Mouse (Mus musculus): ENCODE results near the gene Spag17. TPM values are rescaled to one million over a fixed set of nuclear protein-coding genes. Genes with fewer than 3 reads are reported as not detected.

Spag17 gene
- polyA plus RNA-seq, 1 experiment from 2014 or later, result 0.41 TPM

- Histone ChIP-seq H3K36me3 (no peaks in the 10 kb centered on the region), H3K4me2 (replicated peaks) (no peak overlapping the region), H3K27ac (no peak overlapping the region), H3K9me3 (no peaks in the 10 kb centered on the region), H3K4me3 (replicated peaks) (no peak overlapping the region), H3K4me1 (replicated peaks) (no peaks in the 10 kb centered on the region), H3K9ac (no peak overlapping the region), H3K27me3 (replicated peaks) (no peaks in the 10 kb centered on the region)
- ATAC-seq, result no peak
- 79% methylated on average over 2 of the region's 2 CpGs for WGBS
Observed at GRCm38 (mm10) chr3:100118681-100119080, 233.5 kb downstream of the Spag17 start.

- H3K27ac ChIP-seq, result no peak overlapping the region
Observed at GRCm38 (mm10) chr3:100121961-100122360, 236.8 kb downstream of the Spag17 start.

GRCm38 (mm10) chr3:100122445-100122844 lies 237.2 kb downstream of the Spag17 start:
- no peak overlapping the region for H3K27ac ChIP-seq
- no peaks in the 10 kb centered on the region for H3K4me1 ChIP-seq (replicated peaks)
- no peak overlapping the region for H3K9ac ChIP-seq
- no peak overlapping the region for H3K4me2 ChIP-seq (replicated peaks)
- 39% methylated on average over 1 of the region's 1 CpGs for WGBS
- peak; percentile 36; the same call in 1 of the 2 replicates for ATAC-seq
- no peaks in the 10 kb centered on the region for H3K9me3 ChIP-seq
- H3K4me3 ChIP-seq (replicated peaks), result no peak overlapping the region
- no peaks in the 10 kb centered on the region for H3K36me3 ChIP-seq
- H3K27me3 ChIP-seq (replicated peaks), result no peaks in the 10 kb centered on the region

More at GRCm38 (mm10) chr3:100121961-100122360, 236.8 kb downstream of the Spag17 start:
- 34% methylated on average over 2 of the region's 2 CpGs for WGBS
- Histone ChIP-seq H3K27me3 (replicated peaks) (no peaks in the 10 kb centered on the region), H3K9me3 (no peaks in the 10 kb centered on the region), H3K36me3 (no peaks in the 10 kb centered on the region), H3K9ac (no peak overlapping the region), H3K4me2 (replicated peaks) (no peak overlapping the region), H3K4me3 (replicated peaks) (no peak overlapping the region), H3K4me1 (replicated peaks) (no peaks in the 10 kb centered on the region)
- peak; percentile 34; the same call in 1 of the 2 replicates for ATAC-seq

GRCm38 (mm10) chr3:100160682-100161445 lies 275.7 kb downstream of the Spag17 start:
- no peak for ATAC-seq
- 0 out of 2 replicates have a peak, but pooled peaks cover 3% of the 10 kb centered on the region for H3K4me1 ChIP-seq (replicated peaks)
- WGBS, result 85% methylated on average over 15 of the region's 15 CpGs
- no peaks in the 10 kb centered on the region for H3K9me3 ChIP-seq
- peaks cover 21% of the 10 kb centered on the region for H3K36me3 ChIP-seq
- peak overlapping the region; percentile 77; the same call in 1 of the 2 replicates for H3K9ac ChIP-seq
- H3K4me3 ChIP-seq (replicated peaks), result peak overlapping the region; percentile 54
- no peaks in the 10 kb centered on the region for H3K27me3 ChIP-seq (replicated peaks)
- no peak overlapping the region for H3K27ac ChIP-seq
- peak overlapping the region; percentile 67 for H3K4me2 ChIP-seq (replicated peaks)

- no peaks in the 10 kb centered on the region for H3K9me3 ChIP-seq
- ATAC-seq, result 0 out of 2 replicates have a peak, but pooled peaks have one; percentile 1
Observed at GRCm38 (mm10) chr3:100161665-100162314, 276.6 kb downstream of the Spag17 start.

GRCm38 (mm10) chr3:100162315-100163105 lies 277.3 kb downstream of the Spag17 start, which contains the start of the genes Gdap2 and Wdr3:
Gene Gdap2, plus strand, starts transcription at chr3:100162381.
Gene Wdr3, minus strand, starts transcription at chr3:100162407.
- Histone ChIP-seq H3K4me2 (replicated peaks) (peak within 1 kb of the TSS; percentile 84), H3K36me3 (peaks cover 10% of the 10 kb centered on the region), H3K27ac (peak within 1 kb of the TSS; percentile 79), H3K9me3 (no peaks in the 10 kb centered on the region), H3K4me1 (replicated peaks) (0 out of 2 replicates have a peak, but pooled peaks cover 3% of the 10 kb centered on the region), H3K9ac (peak within 1 kb of the TSS; percentile 77), H3K4me3 (replicated peaks) (peak within 1 kb of the TSS; percentile 54), H3K27me3 (replicated peaks) (no peaks in the 10 kb centered on the region)
- ATAC-seq, result peak; percentile 96
- under 1% methylated on average over 52 of the region's 55 CpGs for WGBS

More at GRCm38 (mm10) chr3:100161665-100162314, 276.6 kb downstream of the Spag17 start:
- Histone ChIP-seq H3K4me2 (replicated peaks) (peak overlapping the region; percentile 67), H3K36me3 (peaks cover 17% of the 10 kb centered on the region), H3K27me3 (replicated peaks) (no peaks in the 10 kb centered on the region), H3K4me1 (replicated peaks) (0 out of 2 replicates have a peak, but pooled peaks cover 3% of the 10 kb centered on the region), H3K4me3 (replicated peaks) (peak overlapping the region; percentile 54), H3K27ac (no peak overlapping the region), H3K9ac (peak overlapping the region; percentile 77)
- WGBS, result under 1% methylated on average over 35 of the region's 35 CpGs

- H3K9me3 ChIP-seq, result no peaks in the 10 kb centered on the region
- no peak overlapping the region for H3K9ac ChIP-seq
- H3K27ac ChIP-seq, result no peak overlapping the region
- no peak overlapping the region for H3K4me2 ChIP-seq (replicated peaks)
- H3K27me3 ChIP-seq (replicated peaks), result no peaks in the 10 kb centered on the region
- no peak for ATAC-seq
- H3K4me1 ChIP-seq (replicated peaks), result 0 out of 2 replicates have a peak, but pooled peaks cover 3% of the 10 kb centered on the region
- H3K4me3 ChIP-seq (replicated peaks), result no peak overlapping the region
- H3K36me3 ChIP-seq, result peaks cover 8% of the 10 kb centered on the region
- 81% methylated on average over 2 of the region's 2 CpGs for WGBS
Observed at GRCm38 (mm10) chr3:100163556-100163955, 278.4 kb downstream of the Spag17 start.

- Histone ChIP-seq H3K27me3 (replicated peaks) (no peaks in the 10 kb centered on the region), H3K9ac (no peak overlapping the region), H3K36me3 (no peaks in the 10 kb centered on the region), H3K4me3 (replicated peaks) (no peak overlapping the region), H3K9me3 (no peaks in the 10 kb centered on the region), H3K4me2 (replicated peaks) (no peak overlapping the region), H3K27ac (0 out of 2 replicates have a peak overlapping the region, but pooled peaks have one; percentile 1), H3K4me1 (replicated peaks) (0 out of 2 replicates have a peak, but pooled peaks cover 3% of the 10 kb centered on the region)
- no peak for ATAC-seq
Observed at GRCm38 (mm10) chr3:100164991-100165390, 279.8 kb downstream of the Spag17 start.

GRCm38 (mm10) chr3:100176031-100176430 lies 290.8 kb downstream of the Spag17 start:
- no peak overlapping the region for H3K4me3 ChIP-seq (replicated peaks)
- H3K9ac ChIP-seq, result no peak overlapping the region
- 0 out of 2 replicates have a peak, but pooled peaks cover 4% of the 10 kb centered on the region for H3K36me3 ChIP-seq
- WGBS, result 85% methylated on average over 2 of the region's 2 CpGs
- no peak overlapping the region for H3K4me2 ChIP-seq (replicated peaks)
- H3K9me3 ChIP-seq, result no peaks in the 10 kb centered on the region
- H3K27ac ChIP-seq, result no peak overlapping the region
- no peaks in the 10 kb centered on the region for H3K4me1 ChIP-seq (replicated peaks)
- no peak for ATAC-seq
- no peaks in the 10 kb centered on the region for H3K27me3 ChIP-seq (replicated peaks)

GRCm38 (mm10) chr3:100180471-100180870 lies 295.3 kb downstream of the Spag17 start:
- Histone ChIP-seq H3K27ac (no peak overlapping the region), H3K4me1 (replicated peaks) (no peaks in the 10 kb centered on the region), H3K27me3 (replicated peaks) (no peaks in the 10 kb centered on the region), H3K9ac (no peak overlapping the region), H3K9me3 (no peaks in the 10 kb centered on the region), H3K36me3 (no peaks in the 10 kb centered on the region), H3K4me3 (replicated peaks) (no peak overlapping the region), H3K4me2 (replicated peaks) (no peak overlapping the region)
- no peak for ATAC-seq
- WGBS, result 68% methylated on average over 3 of the region's 3 CpGs

- H3K27ac ChIP-seq, result no peak overlapping the region
- no peak overlapping the region for H3K4me3 ChIP-seq (replicated peaks)
- H3K4me1 ChIP-seq (replicated peaks), result no peaks in the 10 kb centered on the region
- ATAC-seq, result peak; percentile 68
- 35% methylated on average over 1 of the region's 1 CpGs for WGBS
- no peak overlapping the region for H3K4me2 ChIP-seq (replicated peaks)
- no peaks in the 10 kb centered on the region for H3K9me3 ChIP-seq
- peaks cover 7% of the 10 kb centered on the region; the same call in 1 of the 2 replicates for H3K36me3 ChIP-seq
- H3K27me3 ChIP-seq (replicated peaks), result no peaks in the 10 kb centered on the region
- H3K9ac ChIP-seq, result no peak overlapping the region
Observed at GRCm38 (mm10) chr3:100189444-100189843, 304.2 kb downstream of the Spag17 start.

Data from intestine, embryonic 15.5 days (tissue).